Mouse (Mus musculus) stomach, postnatal 0 days (tissue): ENCODE data around the gene Pex16.
A peak's percentile ranks its signal among the peaks of the same experiment; 100 is the strongest.

Experiments
- CTCF ChIP-seq: IDR thresholded peaks from 2 replicates; pipeline ENCODE4 v1.5.1; 2016; ENCODE audit warnings: antibody characterized with exemption, low read depth, mild to moderate bottlenecking, moderate library complexity
- EP300 ChIP-seq: optimal IDR thresholded peaks from 2 replicates; pipeline ENCODE3; 2016; ENCODE audit warnings: antibody characterized with exemption

GRCm38 (mm10) chr2:92388891-92389641 lies 14.6 kb downstream of the Pex16 start:
- peak; percentile 28; the same call in 1 of the 2 replicates for TF ChIP-seq CTCF
- no peak for TF ChIP-seq EP300
